Mouse (Mus musculus): ENCODE data around the gene Rab4a. TPM values are rescaled to one million over a fixed set of nuclear protein-coding genes. Genes with fewer than 3 reads are reported as not detected.
A peak's percentile ranks its signal among the peaks of the same experiment; 100 is the strongest.

Rab4a gene
- polyA plus RNA-seq, 1 experiment, result 19.7 TPM

- Histone ChIP-seq H3K4me3 (ENCODE audit: insufficient read depth, poor library complexity, severe bottlenecking) (no peak overlapping the region), H3K79me2 (ENCODE audit: control insufficient read depth, insufficient read depth) (no peaks in the 10 kb centered on the region), H3K27me3 (ENCODE audit: control insufficient read depth, insufficient read depth, insufficient read length) (no peaks in the 10 kb centered on the region), H3ac (ENCODE audit: control insufficient read depth, insufficient read length, low read depth) (no peak overlapping the region), H3K36me3 (ENCODE audit: control insufficient read depth, insufficient read depth) (peaks cover under 1% of the 10 kb centered on the region), H3K79me3 (ENCODE audit: low read depth) (no peaks in the 10 kb centered on the region)
- TF ChIP-seq MAX (IDR thresholded peaks at IDR 0.05), result no peak
- no peak for TF ChIP-seq FOSL1 (IDR thresholded peaks at IDR 0.05; ENCODE audit: insufficient read depth, low read length, poor library complexity, severe bottlenecking)
- no peak for TF ChIP-seq CTCF (IDR thresholded peaks at IDR 0.05; ENCODE audit: control insufficient read depth, insufficient read depth, insufficient read length)
- no peak for TF ChIP-seq MYOG (IDR thresholded peaks at IDR 0.05; ENCODE audit: control insufficient read depth, extremely low read depth, insufficient read length)
- no peak for TF ChIP-seq MYOD1 (IDR thresholded peaks at IDR 0.05; ENCODE audit: control insufficient read depth, insufficient read length, low read depth)
- TF ChIP-seq USF1 (IDR thresholded peaks at IDR 0.05; ENCODE audit: low read depth), result no peak
- no peak for TF ChIP-seq CEBPB (IDR thresholded peaks at IDR 0.05; ENCODE audit: low read depth)
Observed at GRCm38 (mm10) chr8:123823532-123824123, 17.8 kb downstream of the Rab4a start.

GRCm38 (mm10) chr8:123826001-123826400, 20.2 kb downstream of the Rab4a start:
- H3ac ChIP-seq (ENCODE audit: control insufficient read depth, insufficient read length, low read depth), result no peak overlapping the region
- no peaks in the 10 kb centered on the region for H3K27me3 ChIP-seq (ENCODE audit: control insufficient read depth, insufficient read depth, insufficient read length)
- TF ChIP-seq MYOG (IDR thresholded peaks at IDR 0.05; ENCODE audit: control insufficient read depth, extremely low read depth, insufficient read length), result no peak
- no peak for TF ChIP-seq MAX (IDR thresholded peaks at IDR 0.05)
- no peak for TF ChIP-seq CEBPB (IDR thresholded peaks at IDR 0.05; ENCODE audit: low read depth)
- no peak for TF ChIP-seq MYOD1 (IDR thresholded peaks at IDR 0.05; ENCODE audit: control insufficient read depth, insufficient read length, low read depth)
- TF ChIP-seq CTCF (IDR thresholded peaks at IDR 0.05; ENCODE audit: control insufficient read depth, insufficient read depth, insufficient read length), result peak; percentile 85
- no peaks in the 10 kb centered on the region for H3K79me2 ChIP-seq (ENCODE audit: control insufficient read depth, insufficient read depth)
- peaks cover 4% of the 10 kb centered on the region for H3K36me3 ChIP-seq (ENCODE audit: control insufficient read depth, insufficient read depth)
- no peak overlapping the region for H3K4me3 ChIP-seq (ENCODE audit: insufficient read depth, poor library complexity, severe bottlenecking)
- no peaks in the 10 kb centered on the region for H3K79me3 ChIP-seq (ENCODE audit: low read depth)

- Histone ChIP-seq H3ac (ENCODE audit: control insufficient read depth, insufficient read length, low read depth) (no peak overlapping the region), H3K36me3 (ENCODE audit: control insufficient read depth, insufficient read depth) (peaks cover 4% of the 10 kb centered on the region), H3K79me3 (ENCODE audit: low read depth) (no peaks in the 10 kb centered on the region), H3K27me3 (ENCODE audit: control insufficient read depth, insufficient read depth, insufficient read length) (no peaks in the 10 kb centered on the region), H3K4me3 (ENCODE audit: insufficient read depth, poor library complexity, severe bottlenecking) (no peak overlapping the region), H3K79me2 (ENCODE audit: control insufficient read depth, insufficient read depth) (no peaks in the 10 kb centered on the region)
- TF ChIP-seq FOSL1 (IDR thresholded peaks at IDR 0.05; ENCODE audit: insufficient read depth, low read length, poor library complexity, severe bottlenecking), result no peak
- no peak for TF ChIP-seq CEBPB (IDR thresholded peaks at IDR 0.05; ENCODE audit: low read depth)
- no peak for TF ChIP-seq USF1 (IDR thresholded peaks at IDR 0.05; ENCODE audit: low read depth)
- no peak for TF ChIP-seq CTCF (IDR thresholded peaks at IDR 0.05; ENCODE audit: control insufficient read depth, insufficient read depth, insufficient read length)
- TF ChIP-seq MAX (IDR thresholded peaks at IDR 0.05), result no peak
- TF ChIP-seq MYOG (IDR thresholded peaks at IDR 0.05; ENCODE audit: control insufficient read depth, extremely low read depth, insufficient read length), result no peak
- TF ChIP-seq MYOD1 (IDR thresholded peaks at IDR 0.05; ENCODE audit: control insufficient read depth, insufficient read length, low read depth), result no peak
Observed at GRCm38 (mm10) chr8:123826758-123827157, 21.0 kb downstream of the Rab4a start.

- Histone ChIP-seq H3ac (ENCODE audit: control insufficient read depth, insufficient read length, low read depth) (no peak overlapping the region), H3K27me3 (ENCODE audit: control insufficient read depth, insufficient read depth, insufficient read length) (no peaks in the 10 kb centered on the region), H3K79me3 (ENCODE audit: low read depth) (no peaks in the 10 kb centered on the region), H3K36me3 (ENCODE audit: control insufficient read depth, insufficient read depth) (peaks cover 4% of the 10 kb centered on the region), H3K4me3 (ENCODE audit: insufficient read depth, poor library complexity, severe bottlenecking) (no peak overlapping the region), H3K79me2 (ENCODE audit: control insufficient read depth, insufficient read depth) (no peaks in the 10 kb centered on the region)
- no peak for TF ChIP-seq MYOG (IDR thresholded peaks at IDR 0.05; ENCODE audit: control insufficient read depth, extremely low read depth, insufficient read length)
- TF ChIP-seq MYOD1 (IDR thresholded peaks at IDR 0.05; ENCODE audit: control insufficient read depth, insufficient read length, low read depth), result no peak
- no peak for TF ChIP-seq CEBPB (IDR thresholded peaks at IDR 0.05; ENCODE audit: low read depth)
- no peak for TF ChIP-seq USF1 (IDR thresholded peaks at IDR 0.05; ENCODE audit: low read depth)
- TF ChIP-seq CTCF (IDR thresholded peaks at IDR 0.05; ENCODE audit: control insufficient read depth, insufficient read depth, insufficient read length), result no peak
- TF ChIP-seq MAX (IDR thresholded peaks at IDR 0.05), result no peak
- TF ChIP-seq FOSL1 (IDR thresholded peaks at IDR 0.05; ENCODE audit: insufficient read depth, low read length, poor library complexity, severe bottlenecking), result no peak
Observed at GRCm38 (mm10) chr8:123827523-123827922, 21.7 kb downstream of the Rab4a start.

GRCm38 (mm10) chr8:123832757-123833156, 27.0 kb downstream of the Rab4a start:
- peaks cover 16% of the 10 kb centered on the region for H3K36me3 ChIP-seq (ENCODE audit: control insufficient read depth, insufficient read depth)
- no peaks in the 10 kb centered on the region for H3K79me2 ChIP-seq (ENCODE audit: control insufficient read depth, insufficient read depth)
- no peaks in the 10 kb centered on the region for H3K79me3 ChIP-seq (ENCODE audit: low read depth)
- TF ChIP-seq FOSL1 (IDR thresholded peaks at IDR 0.05; ENCODE audit: insufficient read depth, low read length, poor library complexity, severe bottlenecking) (no peak), CTCF (IDR thresholded peaks at IDR 0.05; ENCODE audit: control insufficient read depth, insufficient read depth, insufficient read length) (peak; percentile 41), MYOG (IDR thresholded peaks at IDR 0.05; ENCODE audit: control insufficient read depth, extremely low read depth, insufficient read length) (no peak), MAX (IDR thresholded peaks at IDR 0.05) (no peak), USF1 (IDR thresholded peaks at IDR 0.05; ENCODE audit: low read depth) (no peak), MYOD1 (IDR thresholded peaks at IDR 0.05; ENCODE audit: control insufficient read depth, insufficient read length, low read depth) (no peak)
- H3K27me3 ChIP-seq (ENCODE audit: control insufficient read depth, insufficient read depth, insufficient read length), result no peaks in the 10 kb centered on the region
- no peak overlapping the region for H3K4me3 ChIP-seq (ENCODE audit: insufficient read depth, poor library complexity, severe bottlenecking)
- no peak overlapping the region for H3ac ChIP-seq (ENCODE audit: control insufficient read depth, insufficient read length, low read depth)

GRCm38 (mm10) chr8:123835451-123835850, 29.7 kb downstream of the Rab4a start:
- TF ChIP-seq CTCF (IDR thresholded peaks at IDR 0.05; ENCODE audit: control insufficient read depth, insufficient read depth, insufficient read length) (peak; percentile 32), CEBPB (IDR thresholded peaks at IDR 0.05; ENCODE audit: low read depth) (no peak), USF1 (IDR thresholded peaks at IDR 0.05; ENCODE audit: low read depth) (no peak), MAX (IDR thresholded peaks at IDR 0.05) (no peak), MYOG (IDR thresholded peaks at IDR 0.05; ENCODE audit: control insufficient read depth, extremely low read depth, insufficient read length) (no peak), FOSL1 (IDR thresholded peaks at IDR 0.05; ENCODE audit: insufficient read depth, low read length, poor library complexity, severe bottlenecking) (no peak), MYOD1 (IDR thresholded peaks at IDR 0.05; ENCODE audit: control insufficient read depth, insufficient read length, low read depth) (no peak)
- H3K27me3 ChIP-seq (ENCODE audit: control insufficient read depth, insufficient read depth, insufficient read length), result no peaks in the 10 kb centered on the region
- H3K79me3 ChIP-seq (ENCODE audit: low read depth), result no peaks in the 10 kb centered on the region
- peaks cover 12% of the 10 kb centered on the region for H3K36me3 ChIP-seq (ENCODE audit: control insufficient read depth, insufficient read depth)
- H3ac ChIP-seq (ENCODE audit: control insufficient read depth, insufficient read length, low read depth), result no peak overlapping the region
- no peak overlapping the region for H3K4me3 ChIP-seq (ENCODE audit: insufficient read depth, poor library complexity, severe bottlenecking)
- H3K79me2 ChIP-seq (ENCODE audit: control insufficient read depth, insufficient read depth), result no peaks in the 10 kb centered on the region

Data from C2C12 (cell line).